In genomic region chr19:18652592-18652991, GRCm38 (mm10) we compare ENCODE assay signal across 11 mouse cellular contexts. TPM values are rescaled to one million over a fixed set of nuclear protein-coding genes. Genes with fewer than 3 reads are reported as not detected.
A peak's percentile ranks its signal among the peaks of the same experiment; 100 is the strongest.
DNase-seq lines count a peak whose midpoint lies in the region; ATAC-seq and TF ChIP-seq lines count a peak whose summit lies in the region.
"Had no signal": no experiment of that assay in that cellular context is flagged by ENCODE, and none has a peak within 500 bp of the region (broad histone marks: within the 10 kb centered on the region; RNA-seq: fewer than 3 reads in every experiment).

No protein-coding gene starts in this region.

- peaks cover 12% of the 10 kb centered on the region for H3K4me1 ChIP-seq in heart, postnatal 0 days (ENCODE audit: control insufficient read depth, insufficient read depth)
- H3K4me1 ChIP-seq: embryonic facial prominence, embryonic 15.5 days; kidney, embryonic 15.5 days had no signal

- H3K27me3 ChIP-seq in heart, postnatal 0 days (ENCODE audit: control insufficient read depth, insufficient read depth, low read length), result no peaks in the 10 kb centered on the region
- H3K27me3 ChIP-seq: embryonic facial prominence, embryonic 15.5 days; kidney, embryonic 15.5 days; liver, embryonic 15.5 days had no signal

- no peak for ATAC-seq in heart, postnatal 0 days (ENCODE audit: insufficient read depth, low read depth)

- no peaks in the 10 kb centered on the region for H3K9me3 ChIP-seq in heart, postnatal 0 days (replicated peaks; ENCODE audit: control insufficient read depth, low read length)
- H3K9me3 ChIP-seq: embryonic facial prominence, embryonic 15.5 days; kidney, embryonic 15.5 days; liver, embryonic 15.5 days had no signal

- H3K4me3 ChIP-seq in heart, postnatal 0 days (ENCODE audit: low read depth, low read length), result no peak overlapping the region
- H3K4me3 ChIP-seq: embryonic facial prominence, embryonic 15.5 days; kidney, embryonic 15.5 days; liver, embryonic 15.5 days had no signal

- H3K36me3 ChIP-seq in heart, postnatal 0 days (replicated peaks; ENCODE audit: control insufficient read depth, insufficient read depth, low read length), result no peaks in the 10 kb centered on the region
- H3K36me3 ChIP-seq: embryonic facial prominence, embryonic 15.5 days; kidney, embryonic 15.5 days; liver, embryonic 15.5 days had no signal

- no peak for TF ChIP-seq CTCF in heart, postnatal 0 days (IDR thresholded peaks at IDR 0.05; ENCODE audit: low read depth)

- no peak overlapping the region for H3K4me2 ChIP-seq in heart, postnatal 0 days (ENCODE audit: low read depth, low read length)
- H3K4me2 ChIP-seq: embryonic facial prominence, embryonic 15.5 days; kidney, embryonic 15.5 days; liver, embryonic 15.5 days had no signal

- TF ChIP-seq EP300 in heart, postnatal 0 days (IDR thresholded peaks at IDR 0.05; ENCODE audit: low read depth), result no peak

- intact Hi-C loops in heart, postnatal 36 days (cut with DNase I), result no loop called here

- H3K9ac ChIP-seq in heart, postnatal 0 days (replicated peaks; ENCODE audit: low read depth, low read length), result no peak overlapping the region
- H3K9ac ChIP-seq: embryonic facial prominence, embryonic 15.5 days; kidney, embryonic 15.5 days; liver, embryonic 15.5 days had no signal

- peak; percentile 53 for DNase-seq in heart, postnatal 0 days (ENCODE audit: low spot score)
- DNase-seq in heart, postnatal 36 days, result no peak
- DNase-seq in 416B (ENCODE audit: low read depth), result peak; percentile 84
- DNase-seq in adrenal gland, adult 8-10 months, result peak; percentile 57
- DNase-seq in cerebellum, adult 9-11 months, result peak; percentile 93
- no peak for DNase-seq in frontal cortex, adult 2 months (ENCODE audit: extremely low spot score in 1 of 2, low spot score in 1 of 2)
- no peak for DNase-seq in layer of hippocampus, postnatal 10 days (ENCODE audit: low spot score in 2 of 2)
- DNase-seq in urinary bladder, postnatal 4 days (ENCODE audit: low spot score in 2 of 2), result no peak

- WGBS in heart, postnatal 0 days, result 41% methylated on average over 4 of the region's 4 CpGs

- no peak overlapping the region for H3K27ac ChIP-seq in heart, postnatal 0 days (ENCODE audit: low read depth)
- H3K27ac ChIP-seq: embryonic facial prominence, embryonic 15.5 days; kidney, embryonic 15.5 days; liver, embryonic 15.5 days had no signal

RNA-seq across cellular contexts. Expression of gene Carnmt1, which starts 18.0 kb away (rescaled TPM):
- 15.3 and 24.6 TPM in 2 replicates for total RNA-seq in heart, postnatal 0 days (2014; rRNA removed; ENCODE audit: low replicate concordance)
- 28.6 and 30.9 TPM in 2 replicates for polyA plus RNA-seq in heart, postnatal 0 days (2015; fragmentation: Nextera tagmentation; extraction: Ambion mirVana)
- 10 to 100 TPM; 32.2 to 35.5 TPM for total RNA-seq in heart, postnatal 36 days (2021)
- total RNA-seq in adrenal gland, adult 8-10 months (2022), result 10 to 100 TPM; 19.0 to 23.3 (median 22.1) TPM
- polyA plus RNA-seq in frontal cortex, adult 2 months (2012; rRNA removed), result 7.8 and 8.2 TPM in 2 replicates
- total RNA-seq in layer of hippocampus, postnatal 10 days (2021), result 10 to 100 TPM; 11.4 to 11.6 TPM

RNA-seq across cellular contexts. Expression of gene Nmrk1, which starts 20.8 kb away (rescaled TPM):
- 1.6 and 13.8 TPM in 2 replicates for total RNA-seq in heart, postnatal 0 days (2014; rRNA removed; ENCODE audit: low replicate concordance)
- 6.7 TPM in 2 replicates for polyA plus RNA-seq in heart, postnatal 0 days (2015; fragmentation: Nextera tagmentation; extraction: Ambion mirVana)
- total RNA-seq in heart, postnatal 36 days (2021), result 1 to 10 TPM; 2.6 to 3.0 TPM
- total RNA-seq in adrenal gland, adult 8-10 months (2022), result 10 to 100 TPM in 3 of 4 experiments, 1 to 10 TPM in 1; 9.3 to 32.3 (median 16.8) TPM
- polyA plus RNA-seq in frontal cortex, adult 2 months (2012; rRNA removed), result 9.2 and 9.8 TPM in 2 replicates
- total RNA-seq in layer of hippocampus, postnatal 10 days (2021), result 1 to 10 TPM; 7.4 to 8.0 TPM

RNA-seq across cellular contexts. Expression of gene Ostf1, which starts 21.0 kb away (rescaled TPM):
- 81.7 and 82.7 TPM in 2 replicates for total RNA-seq in heart, postnatal 0 days (2014; rRNA removed; ENCODE audit: low replicate concordance)
- polyA plus RNA-seq in heart, postnatal 0 days (2015; fragmentation: Nextera tagmentation; extraction: Ambion mirVana), result 89.2 and 89.3 TPM in 2 replicates
- 10 to 100 TPM; 37.8 to 42.5 TPM for total RNA-seq in heart, postnatal 36 days (2021)
- total RNA-seq in adrenal gland, adult 8-10 months (2022), result 100 to 1,000 TPM; 100 to 119 (median 114) TPM
- 21.3 and 25.7 TPM in 2 replicates for polyA plus RNA-seq in frontal cortex, adult 2 months (2012; rRNA removed)
- 10 to 100 TPM; 30.6 to 38.2 TPM for total RNA-seq in layer of hippocampus, postnatal 10 days (2021)

Comparison
In these comparisons a context has a peak if more than half of its experiments do, and no peak if none do; other contexts are left out.
1. DNase-seq: peak in heart, postnatal 0 days (single experiment), 416B (single experiment), adrenal gland, adult 8-10 months (single experiment) and cerebellum, adult 9-11 months (single experiment); none in heart, postnatal 36 days (0 of 2), frontal cortex, adult 2 months (0 of 2), layer of hippocampus, postnatal 10 days (0 of 2) and urinary bladder, postnatal 4 days (0 of 2).